Mouse (Mus musculus): Measurements from ENCODE around the gene Sipa1l3. TPM values are rescaled to one million over a fixed set of nuclear protein-coding genes. Genes with fewer than 3 reads are reported as not detected.

Sipa1l3 gene
- total RNA-seq, 2 experiments from 2014 or later: 17.8 to 20.2 TPM

GRCm38 (mm10) chr7:29421240-29421908, 97.1 kb downstream of the Sipa1l3 start:
- DNase-seq: no peak
- intact Hi-C loops (cut with DNase I): no loop called here

GRCm38 (mm10) chr7:29419836-29420235, 98.6 kb downstream of the Sipa1l3 start:
- DNase-seq: no peak
- intact Hi-C loops (cut with DNase I): no loop called here

GRCm38 (mm10) chr7:29418231-29418630, 100.2 kb downstream of the Sipa1l3 start:
- intact Hi-C loops (cut with DNase I): no loop called here
- DNase-seq: peak in 1 of 2 experiments; percentile 8

- DNase-seq: no peak
- intact Hi-C loops (cut with DNase I): no loop called here
These were observed 100.9 kb downstream of the Sipa1l3 start for GRCm38 (mm10) chr7:29417332-29418069.

GRCm38 (mm10) chr7:29416906-29417305, 101.5 kb downstream of the Sipa1l3 start:
- no peak for DNase-seq
- intact Hi-C loops (cut with DNase I): no loop called here

GRCm38 (mm10) chr7:29411838-29412580, 106.4 kb downstream of the Sipa1l3 start:
- intact Hi-C loops (cut with DNase I): no loop called here
- DNase-seq: no peak

- intact Hi-C loops (cut with DNase I): no loop called here
- peak in 1 of 2 experiments; percentile 8 for DNase-seq
These were observed 107.1 kb downstream of the Sipa1l3 start for GRCm38 (mm10) chr7:29411216-29411816.

- intact Hi-C loops (cut with DNase I): no loop called here
- DNase-seq: no peak
These were observed 108.0 kb downstream of the Sipa1l3 start for GRCm38 (mm10) chr7:29410402-29410801.

GRCm38 (mm10) chr7:29406855-29407254, 111.6 kb downstream of the Sipa1l3 start:
- no peak for DNase-seq
- intact Hi-C loops (cut with DNase I): no loop called here

GRCm38 (mm10) chr7:29404126-29404525, 114.3 kb downstream of the Sipa1l3 start:
- no peak for DNase-seq
- intact Hi-C loops (cut with DNase I): no loop called here

GRCm38 (mm10) chr7:29402015-29402414, 116.4 kb downstream of the Sipa1l3 start:
- intact Hi-C loops (cut with DNase I): no loop called here
- DNase-seq: no peak

- DNase-seq: no peak
- intact Hi-C loops (cut with DNase I): no loop called here
These were observed 118.0 kb downstream of the Sipa1l3 start for GRCm38 (mm10) chr7:29400451-29400850.

- intact Hi-C loops (cut with DNase I): no loop called here
- no peak for DNase-seq
These were observed 119.4 kb downstream of the Sipa1l3 start for GRCm38 (mm10) chr7:29399056-29399455.

GRCm38 (mm10) chr7:29397486-29397885, 121.0 kb downstream of the Sipa1l3 start:
- intact Hi-C loops (cut with DNase I): no loop called here
- DNase-seq: peak; percentile 35 to 43

GRCm38 (mm10) chr7:29396943-29397340, 121.5 kb downstream of the Sipa1l3 start:
- no peak for DNase-seq
- intact Hi-C loops (cut with DNase I): no loop called here

- intact Hi-C loops (cut with DNase I): no loop called here
- DNase-seq: no peak
These were observed 122.1 kb downstream of the Sipa1l3 start for GRCm38 (mm10) chr7:29396216-29396942.

GRCm38 (mm10) chr7:29395179-29395578, 123.3 kb downstream of the Sipa1l3 start:
- no peak for DNase-seq
- intact Hi-C loops (cut with DNase I): no loop called here

- DNase-seq: no peak
- intact Hi-C loops (cut with DNase I): no loop called here
These were observed 125.1 kb downstream of the Sipa1l3 start for GRCm38 (mm10) chr7:29393292-29393691.

GRCm38 (mm10) chr7:29392805-29393204, 125.6 kb downstream of the Sipa1l3 start:
- DNase-seq: no peak
- intact Hi-C loops (cut with DNase I): no loop called here

- peak in 1 of 2 experiments; percentile 26 for DNase-seq
- intact Hi-C loops (cut with DNase I): no loop called here
These were observed 126.5 kb downstream of the Sipa1l3 start for GRCm38 (mm10) chr7:29391761-29392512.
